Mouse (Mus musculus) neural tube, embryonic 14.5 days (tissue): ENCODE results near the gene Mgat4b. TPM values are rescaled to one million over a fixed set of nuclear protein-coding genes. Genes with fewer than 3 reads are reported as not detected.
A peak's percentile ranks its signal among the peaks of the same experiment; 100 is the strongest.

ENCODE experiments used
- ATAC-seq: fragments of 200-750 bp; cut with Nextera tagmentation; 2 replicates; pipeline ENCODE4 v1.8.0; 2017; ENCODE audit warnings: low read depth, mild to moderate bottlenecking, moderate TSS enrichment, moderate library complexity
- H3K27ac ChIP-seq: fragments of 300-500 bp; sonication (generic); 2 replicates; pipeline ENCODE4 v1.5.1; 2014; ENCODE audit warnings: low read depth, mild to moderate bottlenecking, control low read depth, low read length, moderate library complexity, mixed read lengths
- H3K27me3 ChIP-seq: fragments of 300-500 bp; sonication (generic); 2 replicates; pipeline ENCODE4 v1.6.1; 2014; ENCODE audit warnings: low read length; ENCODE audit not compliant: control insufficient read depth, insufficient read depth
- H3K36me3 ChIP-seq: fragments of 300-500 bp; sonication (generic); 2 replicates; pipeline ENCODE4 v1.6.1; 2014; ENCODE audit warnings: low read length, mixed read lengths; ENCODE audit not compliant: control insufficient read depth, insufficient read depth
- H3K4me1 ChIP-seq: fragments of 300-500 bp; sonication (generic); 2 replicates; pipeline ENCODE4 v1.6.1; 2014; ENCODE audit warnings: low read length; ENCODE audit not compliant: control insufficient read depth, insufficient read depth
- H3K4me2 ChIP-seq: fragments of 300-500 bp; sonication (generic); 2 replicates; pipeline ENCODE4 v1.6.1; 2014; ENCODE audit warnings: mild to moderate bottlenecking, low read depth, low read length, control low read depth
- H3K4me3 ChIP-seq: fragments of 300-500 bp; sonication (generic); 2 replicates; pipeline ENCODE4 v1.5.1; 2014; ENCODE audit warnings: low read depth, low read length, control low read depth, mixed read lengths
- H3K9ac ChIP-seq: fragments of 300-500 bp; sonication (generic); replicated peaks from 2 replicates; pipeline ENCODE4 v1.6.1; 2014; ENCODE audit warnings: low read depth, mild to moderate bottlenecking, control low read depth, low read length, mixed read lengths
- H3K9me3 ChIP-seq: fragments of 300-500 bp; sonication (generic); 2 replicates; pipeline ENCODE4 v1.6.1; 2016; ENCODE audit warnings: low read length; ENCODE audit not compliant: control insufficient read depth
- WGBS: fragments of 180-500 bp; shearing (Covaris S2); extraction: QIAGEN DNeasy Blood & Tissue Kit; methylation state at CpG from one replicate; pipeline ENCODE4 v1.1.7; 2014; 5-methylcytosine and 5-hydroxymethylcytosine counted together
- polyA plus RNA-seq: library from polyadenylated mRNA; unstranded; fragments of >200 nt; fragmentation: Nextera tagmentation; extraction: Ambion mirVana; gene quantifications from 2 replicates; pipeline ENCODE4 v1.2.1, GENCODE M21; 2014

Mgat4b gene
- polyA plus RNA-seq, 1 experiment from 2014 or later: 52.0 TPM

GRCm38 (mm10) chr11:50217811-50218210, 7.1 kb downstream of the Mgat4b start:
- Histone ChIP-seq H3K4me2 (no peak overlapping the region), H3K9ac (no peak overlapping the region), H3K27ac (no peak overlapping the region), H3K4me3 (no peak overlapping the region), H3K9me3 (no peaks in the 10 kb centered on the region), H3K27me3 (no peaks in the 10 kb centered on the region), H3K4me1 (peaks cover 3% of the 10 kb centered on the region; the same call in 1 of the 2 replicates), H3K36me3 (no peaks in the 10 kb centered on the region)
- ATAC-seq: no peak
- WGBS: 68% methylated on average over 4 of the region's 4 CpGs

GRCm38 (mm10) chr11:50219833-50220232, 9.1 kb downstream of the Mgat4b start:
- ATAC-seq: no peak
- Histone ChIP-seq H3K9me3 (no peaks in the 10 kb centered on the region), H3K27ac (no peak overlapping the region), H3K4me1 (peaks cover 14% of the 10 kb centered on the region), H3K36me3 (no peaks in the 10 kb centered on the region), H3K27me3 (no peaks in the 10 kb centered on the region), H3K4me2 (no peak overlapping the region), H3K4me3 (no peak overlapping the region), H3K9ac (no peak overlapping the region)
- 52% methylated on average over 2 of the region's 2 CpGs for WGBS

GRCm38 (mm10) chr11:50222559-50223276, 12.0 kb downstream of the Mgat4b start:
- no peaks in the 10 kb centered on the region for H3K9me3 ChIP-seq
- H3K4me3 ChIP-seq: no peak overlapping the region
- ATAC-seq: no peak
- H3K27me3 ChIP-seq: no peaks in the 10 kb centered on the region
- H3K9ac ChIP-seq: no peak overlapping the region
- WGBS: 44% methylated on average over 7 of the region's 7 CpGs
- peaks cover 31% of the 10 kb centered on the region for H3K4me1 ChIP-seq
- H3K4me2 ChIP-seq: peak overlapping the region; percentile 97
- no peak overlapping the region for H3K27ac ChIP-seq
- H3K36me3 ChIP-seq: no peaks in the 10 kb centered on the region

GRCm38 (mm10) chr11:50223783-50224662, 13.3 kb downstream of the Mgat4b start:
- ATAC-seq: peak; percentile 9
- Histone ChIP-seq H3K36me3 (no peaks in the 10 kb centered on the region), H3K4me3 (peak overlapping the region; percentile 84), H3K27me3 (no peaks in the 10 kb centered on the region), H3K4me1 (peaks cover 31% of the 10 kb centered on the region), H3K9me3 (no peaks in the 10 kb centered on the region), H3K4me2 (peak overlapping the region; percentile 97), H3K9ac (peak overlapping the region; percentile 97), H3K27ac (peak overlapping the region; percentile 93)
- WGBS: 9% methylated on average over 17 of the region's 17 CpGs

- H3K9ac ChIP-seq: peak overlapping the region; percentile 97
- ATAC-seq: peak; percentile 85
- peak overlapping the region; percentile 84 for H3K4me3 ChIP-seq
- H3K4me2 ChIP-seq: peak overlapping the region; percentile 97
- no peaks in the 10 kb centered on the region for H3K9me3 ChIP-seq
- H3K4me1 ChIP-seq: peaks cover 31% of the 10 kb centered on the region
- H3K36me3 ChIP-seq: no peaks in the 10 kb centered on the region
- peak overlapping the region; percentile 93 for H3K27ac ChIP-seq
- WGBS: 1% methylated on average over 62 of the region's 70 CpGs
- no peaks in the 10 kb centered on the region for H3K27me3 ChIP-seq
These were observed 14.2 kb downstream of the Mgat4b start for GRCm38 (mm10) chr11:50224671-50225530.

GRCm38 (mm10) chr11:50225611-50226378, 15.1 kb downstream of the Mgat4b start:
- H3K9me3 ChIP-seq: no peaks in the 10 kb centered on the region
- peak; percentile 27 for ATAC-seq
- peak overlapping the region; percentile 97 for H3K9ac ChIP-seq
- 4% methylated on average over 34 of the region's 34 CpGs for WGBS
- H3K27ac ChIP-seq: peak overlapping the region; percentile 93
- H3K27me3 ChIP-seq: no peaks in the 10 kb centered on the region
- peaks cover 31% of the 10 kb centered on the region for H3K4me1 ChIP-seq
- peak overlapping the region; percentile 84 for H3K4me3 ChIP-seq
- peak overlapping the region; percentile 97 for H3K4me2 ChIP-seq
- H3K36me3 ChIP-seq: 0 out of 2 replicates have a peak, but pooled peaks cover 2% of the 10 kb centered on the region

- peak overlapping the region; percentile 97 for H3K9ac ChIP-seq
- H3K27me3 ChIP-seq: no peaks in the 10 kb centered on the region
- H3K9me3 ChIP-seq: no peaks in the 10 kb centered on the region
- peaks cover 34% of the 10 kb centered on the region for H3K4me1 ChIP-seq
- H3K27ac ChIP-seq: peak overlapping the region; percentile 93; the same call in 1 of the 2 replicates
- H3K4me2 ChIP-seq: peak overlapping the region; percentile 97
- ATAC-seq: no peak
- 0 out of 2 replicates have a peak, but pooled peaks cover 3% of the 10 kb centered on the region for H3K36me3 ChIP-seq
- peak overlapping the region; percentile 84 for H3K4me3 ChIP-seq
- WGBS: 31% methylated on average over 2 of the region's 2 CpGs
These were observed 15.7 kb downstream of the Mgat4b start for GRCm38 (mm10) chr11:50226406-50226805.

- Histone ChIP-seq H3K4me3 (no peak overlapping the region), H3K27me3 (no peaks in the 10 kb centered on the region), H3K4me1 (peaks cover 34% of the 10 kb centered on the region), H3K36me3 (peaks cover 10% of the 10 kb centered on the region), H3K27ac (no peak overlapping the region), H3K9me3 (no peaks in the 10 kb centered on the region), H3K9ac (no peak overlapping the region), H3K4me2 (peak overlapping the region; percentile 97)
- 75% methylated on average over 3 of the region's 3 CpGs for WGBS
- no peak for ATAC-seq
These were observed 16.5 kb downstream of the Mgat4b start for GRCm38 (mm10) chr11:50227226-50227625.
